11 mouse cellular contexts compared by ENCODE assay signal in the genomic region with DNA sequence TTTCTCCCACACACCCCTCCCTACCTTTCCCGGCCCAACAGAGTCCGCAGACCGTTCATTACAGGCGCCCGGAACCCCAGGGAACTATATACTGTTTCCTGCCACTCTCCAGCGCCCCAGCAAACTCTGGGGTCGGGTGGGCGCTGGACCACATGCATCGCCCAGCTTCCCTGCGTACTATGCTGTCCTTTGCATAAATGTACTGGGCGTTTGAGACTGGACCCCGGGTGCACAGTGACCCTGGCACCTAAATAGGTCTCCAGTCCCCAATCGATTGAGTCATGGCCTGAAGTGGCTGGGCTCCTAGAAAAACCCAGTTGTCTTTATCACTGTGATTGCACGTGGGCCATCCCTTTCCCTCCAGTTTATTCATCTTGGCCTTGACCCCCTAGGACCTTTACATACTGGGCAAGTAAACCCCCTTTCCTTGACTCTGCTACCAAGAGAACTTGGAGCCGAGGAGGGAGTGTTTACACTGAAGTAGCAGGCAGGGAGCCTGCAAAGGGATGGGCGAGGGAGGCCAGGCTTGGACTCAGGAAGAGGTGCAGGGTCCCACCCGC. TPM values are rescaled to one million over a fixed set of nuclear protein-coding genes. Genes with fewer than 3 reads are reported as not detected.
DNase-seq lines count a peak whose midpoint lies in the region; ATAC-seq and TF ChIP-seq lines count a peak whose summit lies in the region.
"Had no signal": no experiment of that assay in that cellular context is flagged by ENCODE, and none has a peak within 500 bp of the region (broad histone marks: within the 10 kb centered on the region; RNA-seq: fewer than 3 reads in every experiment).

No protein-coding gene starts in this region.

- WGBS in heart, embryonic 16.5 days: 5% methylated on average over 17 of the region's 17 CpGs
- WGBS in embryonic facial prominence, embryonic 12.5 days: 3% methylated on average over 17 of the region's 17 CpGs
- 2% methylated on average over 17 of the region's 17 CpGs for WGBS in intestine, embryonic 14.5 days
- WGBS in midbrain, postnatal 0 days: 3% methylated on average over 17 of the region's 17 CpGs

- H3K27me3 ChIP-seq in heart, embryonic 16.5 days (ENCODE audit: control insufficient read depth, insufficient read depth, low read length): peaks cover 87% of the 10 kb centered on the region
- H3K27me3 ChIP-seq in embryonic facial prominence, embryonic 12.5 days: peaks cover 82% of the 10 kb centered on the region
- peaks cover 89% of the 10 kb centered on the region for H3K27me3 ChIP-seq in intestine, embryonic 14.5 days (replicated peaks; ENCODE audit: control insufficient read depth, insufficient read depth, low read length)
- H3K27me3 ChIP-seq in midbrain, postnatal 0 days (ENCODE audit: insufficient read depth, low read length): peaks cover 61% of the 10 kb centered on the region

- ATAC-seq in heart, embryonic 16.5 days (replicated peaks; ENCODE audit: extremely low read depth, insufficient read depth, low FRiP score): no peak
- peak; percentile 49; the same call in 1 of the 2 replicates for ATAC-seq in embryonic facial prominence, embryonic 12.5 days (ENCODE audit: insufficient number of reproducible peaks, insufficient read depth, low FRiP score, low TSS enrichment)
- no peak for ATAC-seq in intestine, embryonic 14.5 days (replicated peaks; ENCODE audit: low FRiP score, low TSS enrichment, low read depth)
- ATAC-seq in midbrain, postnatal 0 days (ENCODE audit: low FRiP score): no peak

- peak overlapping the region; percentile 45 for H3K4me2 ChIP-seq in heart, embryonic 16.5 days (ENCODE audit: low read depth, low read length)
- H3K4me2 ChIP-seq in embryonic facial prominence, embryonic 12.5 days (replicated peaks): peak overlapping the region; percentile 46
- peak overlapping the region; percentile 49 for H3K4me2 ChIP-seq in intestine, embryonic 14.5 days (ENCODE audit: low read length)
- peak overlapping the region; percentile 61 for H3K4me2 ChIP-seq in midbrain, postnatal 0 days (ENCODE audit: low read depth, low read length, poor library complexity, severe bottlenecking)

- no peak overlapping the region for H3K27ac ChIP-seq in heart, embryonic 16.5 days (ENCODE audit: low read length)
- no peak overlapping the region for H3K27ac ChIP-seq in embryonic facial prominence, embryonic 12.5 days
- H3K27ac ChIP-seq in intestine, embryonic 14.5 days (ENCODE audit: low read depth): no peak overlapping the region
- H3K27ac ChIP-seq in midbrain, postnatal 0 days (ENCODE audit: low read depth, low read length): no peak overlapping the region

- peaks cover 13% of the 10 kb centered on the region for H3K4me1 ChIP-seq in heart, embryonic 16.5 days (ENCODE audit: control insufficient read depth, insufficient read depth, low read length)
- peaks cover 15% of the 10 kb centered on the region; the same call in 1 of the 2 replicates for H3K4me1 ChIP-seq in embryonic facial prominence, embryonic 12.5 days
- peaks cover 5% of the 10 kb centered on the region; the same call in 1 of the 2 replicates for H3K4me1 ChIP-seq in intestine, embryonic 14.5 days (replicated peaks; ENCODE audit: control insufficient read depth, insufficient read depth, low read length)
- no peaks in the 10 kb centered on the region for H3K4me1 ChIP-seq in midbrain, postnatal 0 days (ENCODE audit: insufficient read depth, low read length)

- H3K4me3 ChIP-seq in heart, embryonic 16.5 days (ENCODE audit: low read length): peak overlapping the region; percentile 36
- H3K4me3 ChIP-seq in embryonic facial prominence, embryonic 12.5 days: peak overlapping the region; percentile 22
- peak overlapping the region; percentile 23 for H3K4me3 ChIP-seq in intestine, embryonic 14.5 days (ENCODE audit: low read depth, low read length)
- peak overlapping the region; percentile 38; the same call in 1 of the 2 replicates for H3K4me3 ChIP-seq in midbrain, postnatal 0 days (ENCODE audit: low read depth, low read length)

- TF ChIP-seq CTCF in midbrain, postnatal 0 days (IDR thresholded peaks at IDR 0.05): no peak

- no peak for DNase-seq in heart, adult 18-20 months
- no peak for DNase-seq in intestine, embryonic 14.5 days (ENCODE audit: low spot score)
- DNase-seq in midbrain, postnatal 0 days (ENCODE audit: low spot score): no peak
- DNase-seq in spleen, postnatal 14 days (ENCODE audit: low spot score in 2 of 2): no peak
- DNase-seq in cerebellum, adult 9-10 months: no peak
- no peak for DNase-seq in layer of hippocampus, postnatal 14 days (ENCODE audit: low spot score in 2 of 2)
- DNase-seq: gastrocnemius, postnatal 36 days; right cerebral cortex, adult 18-20 months had no signal

- no peaks in the 10 kb centered on the region for H3K36me3 ChIP-seq in heart, embryonic 16.5 days (ENCODE audit: control insufficient read depth, insufficient read depth)
- H3K36me3 ChIP-seq in embryonic facial prominence, embryonic 12.5 days: no peaks in the 10 kb centered on the region
- no peaks in the 10 kb centered on the region for H3K36me3 ChIP-seq in intestine, embryonic 14.5 days (ENCODE audit: control insufficient read depth, insufficient read depth, low read length)
- no peaks in the 10 kb centered on the region for H3K36me3 ChIP-seq in midbrain, postnatal 0 days (ENCODE audit: insufficient read depth, low read length)

- no peaks in the 10 kb centered on the region for H3K9me3 ChIP-seq in heart, embryonic 16.5 days (replicated peaks; ENCODE audit: control insufficient read depth, low read length)
- no peaks in the 10 kb centered on the region for H3K9me3 ChIP-seq in embryonic facial prominence, embryonic 12.5 days
- H3K9me3 ChIP-seq in intestine, embryonic 14.5 days (ENCODE audit: control insufficient read depth, low read length): no peaks in the 10 kb centered on the region
- H3K9me3 ChIP-seq in midbrain, postnatal 0 days (ENCODE audit: low read length): no peaks in the 10 kb centered on the region

- no peak overlapping the region for H3K9ac ChIP-seq in heart, embryonic 16.5 days (ENCODE audit: low read length)
- no peak overlapping the region for H3K9ac ChIP-seq in embryonic facial prominence, embryonic 12.5 days
- H3K9ac ChIP-seq in intestine, embryonic 14.5 days (ENCODE audit: low read length): no peak overlapping the region
- H3K9ac ChIP-seq in midbrain, postnatal 0 days (replicated peaks; ENCODE audit: low read length, poor library complexity, severe bottlenecking): no peak overlapping the region

RNA-seq across cellular contexts. Expression of a gene that starts 1.5 kb away (rescaled TPM):
- not detected in 2 replicates for polyA plus RNA-seq in heart, embryonic 16.5 days (2015; fragmentation: Nextera tagmentation; extraction: Ambion mirVana)
- total RNA-seq in heart, adult 18-20 months (2021): not detected
- polyA plus RNA-seq in embryonic facial prominence, embryonic 12.5 days (2016; fragmentation: Nextera tagmentation; extraction: Ambion mirVana): 0.20 and 0.22 TPM in 2 replicates
- not detected in 2 replicates for polyA plus RNA-seq in intestine, embryonic 14.5 days (2014; fragmentation: Nextera tagmentation; extraction: Ambion mirVana)
- 27.2 and 31.0 TPM in 2 replicates for total RNA-seq in midbrain, postnatal 0 days (2014; rRNA removed)
- polyA plus RNA-seq in midbrain, postnatal 0 days (2015; fragmentation: Nextera tagmentation; extraction: Ambion mirVana): 24.1 and 26.7 TPM in 2 replicates
- 10 to 100 TPM; 40.5 to 41.8 TPM for total RNA-seq in layer of hippocampus, postnatal 14 days (2021)
- total RNA-seq: gastrocnemius, postnatal 36 days; liver, adult 2 months had no signal
- polyA plus RNA-seq: liver, adult 2 months had no signal

Comparison
In these comparisons a context has a peak if more than half of its experiments do, and no peak if none do; other contexts are left out.
1. RNA of a gene that starts 1.5 kb away (polyA plus RNA-seq): 24.1 to 26.7 TPM in midbrain, postnatal 0 days; 0.20 to 0.22 TPM in embryonic facial prominence, embryonic 12.5 days, not detected in heart, embryonic 16.5 days and not detected in intestine, embryonic 14.5 days; every median in the first group is over 10 times any median in the second.
2. Peak in every context shown above with its lines, with median percentiles within 50 percentile points of each other: H3K4me2 ChIP-seq and H3K4me3 ChIP-seq.